Mouse (Mus musculus): ENCODE measurements around the gene Sf3b4. TPM values are rescaled to one million over a fixed set of nuclear protein-coding genes. Genes with fewer than 3 reads are reported as not detected.
A peak's percentile ranks its signal among the peaks of the same experiment; 100 is the strongest.

The Sf3b4 gene
- polyA plus RNA-seq, 1 experiment from 2014 or later = 146 TPM

GRCm38 (mm10) chr3:96180727-96181477 lies 8.8 kb downstream of the Sf3b4 start, which contains the start of gene Sv2a:
TSS of gene Sv2a (plus strand) at chr3:96181151.
- Histone ChIP-seq H3K9ac (replicated peaks; ENCODE audit: low read length) (peak within 1 kb of the TSS; percentile 74), H3K27ac (replicated peaks; ENCODE audit: low read depth, low read length) (peak within 1 kb of the TSS; percentile 82), H3K4me3 (replicated peaks; ENCODE audit: low read depth, low read length) (peak within 1 kb of the TSS; percentile 60), H3K36me3 (ENCODE audit: control insufficient read depth, insufficient read depth, low read length) (peaks cover 36% of the 10 kb centered on the region), H3K27me3 (ENCODE audit: control insufficient read depth, insufficient read depth, low read length) (no peaks in the 10 kb centered on the region), H3K4me1 (ENCODE audit: control insufficient read depth, insufficient read depth, low read length) (peaks cover 28% of the 10 kb centered on the region), H3K9me3 (ENCODE audit: control insufficient read depth, low read length) (no peaks in the 10 kb centered on the region), H3K4me2 (ENCODE audit: low read length) (peak within 1 kb of the TSS; percentile 62)
- ATAC-seq (ENCODE audit: low FRiP score, low TSS enrichment) = peak; percentile 73
- under 1% methylated on average over 19 of the region's 23 CpGs for WGBS
- peak; percentile 86 for DNase-seq

GRCm38 (mm10) chr3:96181510-96182381 lies 9.6 kb downstream of the Sf3b4 start:
- DNase-seq (peak; percentile 56), ATAC-seq (ENCODE audit: low FRiP score, low TSS enrichment) (peak; percentile 57)
- WGBS = 29% methylated on average over 12 of the region's 12 CpGs
- Histone ChIP-seq H3K9ac (replicated peaks; ENCODE audit: low read length) (peak overlapping the region; percentile 74), H3K9me3 (ENCODE audit: control insufficient read depth, low read length) (no peaks in the 10 kb centered on the region), H3K4me3 (replicated peaks; ENCODE audit: low read depth, low read length) (peak overlapping the region; percentile 60), H3K27ac (replicated peaks; ENCODE audit: low read depth, low read length) (peak overlapping the region; percentile 50), H3K4me2 (ENCODE audit: low read length) (peak overlapping the region; percentile 62), H3K27me3 (ENCODE audit: control insufficient read depth, insufficient read depth, low read length) (no peaks in the 10 kb centered on the region), H3K4me1 (ENCODE audit: control insufficient read depth, insufficient read depth, low read length) (peaks cover 28% of the 10 kb centered on the region), H3K36me3 (ENCODE audit: control insufficient read depth, insufficient read depth, low read length) (peaks cover 28% of the 10 kb centered on the region)

- ATAC-seq (ENCODE audit: low FRiP score, low TSS enrichment) = no peak
- Histone ChIP-seq H3K27me3 (ENCODE audit: control insufficient read depth, insufficient read depth, low read length) (no peaks in the 10 kb centered on the region), H3K9me3 (ENCODE audit: control insufficient read depth, low read length) (no peaks in the 10 kb centered on the region), H3K4me1 (ENCODE audit: control insufficient read depth, insufficient read depth, low read length) (peaks cover 28% of the 10 kb centered on the region), H3K9ac (replicated peaks; ENCODE audit: low read length) (peak overlapping the region; percentile 74), H3K36me3 (ENCODE audit: control insufficient read depth, insufficient read depth, low read length) (peaks cover 27% of the 10 kb centered on the region), H3K4me3 (replicated peaks; ENCODE audit: low read depth, low read length) (peak overlapping the region; percentile 60), H3K27ac (replicated peaks; ENCODE audit: low read depth, low read length) (peak overlapping the region; percentile 50; the same call in 1 of the 2 replicates), H3K4me2 (ENCODE audit: low read length) (peak overlapping the region; percentile 62)
- WGBS = 32% methylated on average over 4 of the region's 4 CpGs
- no peak for DNase-seq
Measured at GRCm38 (mm10) chr3:96182382-96182776, 10.2 kb downstream of the Sf3b4 start.

- DNase-seq (no peak), ATAC-seq (ENCODE audit: low FRiP score, low TSS enrichment) (no peak)
- H3K4me1 ChIP-seq (ENCODE audit: control insufficient read depth, insufficient read depth, low read length) = peaks cover 12% of the 10 kb centered on the region
- 74% methylated on average over 12 of the region's 12 CpGs for WGBS
- no peaks in the 10 kb centered on the region for H3K9me3 ChIP-seq (ENCODE audit: control insufficient read depth, low read length)
- H3K4me3 ChIP-seq (replicated peaks; ENCODE audit: low read depth, low read length) = no peak overlapping the region
- H3K4me2 ChIP-seq (ENCODE audit: low read length) = no peak overlapping the region
- H3K27ac ChIP-seq (replicated peaks; ENCODE audit: low read depth, low read length) = no peak overlapping the region
- H3K27me3 ChIP-seq (ENCODE audit: control insufficient read depth, insufficient read depth, low read length) = no peaks in the 10 kb centered on the region
- H3K9ac ChIP-seq (replicated peaks; ENCODE audit: low read length) = no peak overlapping the region
- H3K36me3 ChIP-seq (ENCODE audit: control insufficient read depth, insufficient read depth, low read length) = peaks cover 67% of the 10 kb centered on the region
Measured at GRCm38 (mm10) chr3:96192977-96193376, 20.8 kb downstream of the Sf3b4 start.

- Histone ChIP-seq H3K4me2 (ENCODE audit: low read length) (no peak overlapping the region), H3K27ac (replicated peaks; ENCODE audit: low read depth, low read length) (no peak overlapping the region), H3K9me3 (ENCODE audit: control insufficient read depth, low read length) (no peaks in the 10 kb centered on the region), H3K4me1 (ENCODE audit: control insufficient read depth, insufficient read depth, low read length) (peaks cover 15% of the 10 kb centered on the region), H3K4me3 (replicated peaks; ENCODE audit: low read depth, low read length) (no peak overlapping the region), H3K36me3 (ENCODE audit: control insufficient read depth, insufficient read depth, low read length) (peaks cover 50% of the 10 kb centered on the region), H3K27me3 (ENCODE audit: control insufficient read depth, insufficient read depth, low read length) (no peaks in the 10 kb centered on the region), H3K9ac (replicated peaks; ENCODE audit: low read length) (no peak overlapping the region)
- ATAC-seq (ENCODE audit: low FRiP score, low TSS enrichment) (no peak), DNase-seq (no peak)
- WGBS = 89% methylated on average over 10 of the region's 10 CpGs
Measured at GRCm38 (mm10) chr3:96194966-96195365, 22.8 kb downstream of the Sf3b4 start.

GRCm38 (mm10) chr3:96195616-96196313 lies 23.6 kb downstream of the Sf3b4 start:
- peak overlapping the region; percentile 98 for H3K4me2 ChIP-seq (ENCODE audit: low read length)
- DNase-seq = no peak
- peaks cover 15% of the 10 kb centered on the region for H3K4me1 ChIP-seq (ENCODE audit: control insufficient read depth, insufficient read depth, low read length)
- no peaks in the 10 kb centered on the region for H3K9me3 ChIP-seq (ENCODE audit: control insufficient read depth, low read length)
- ATAC-seq (ENCODE audit: low FRiP score, low TSS enrichment) = no peak
- peaks cover 42% of the 10 kb centered on the region for H3K36me3 ChIP-seq (ENCODE audit: control insufficient read depth, insufficient read depth, low read length)
- H3K27me3 ChIP-seq (ENCODE audit: control insufficient read depth, insufficient read depth, low read length) = no peaks in the 10 kb centered on the region
- H3K27ac ChIP-seq (replicated peaks; ENCODE audit: low read depth, low read length) = no peak overlapping the region
- H3K4me3 ChIP-seq (replicated peaks; ENCODE audit: low read depth, low read length) = peak overlapping the region; percentile 60; the same call in 1 of the 2 replicates
- no peak overlapping the region for H3K9ac ChIP-seq (replicated peaks; ENCODE audit: low read length)
- WGBS = 96% methylated on average over 11 of the region's 11 CpGs

GRCm38 (mm10) chr3:96196437-96197128 lies 24.5 kb downstream of the Sf3b4 start:
- no peak for DNase-seq
- Histone ChIP-seq H3K4me1 (ENCODE audit: control insufficient read depth, insufficient read depth, low read length) (peaks cover 15% of the 10 kb centered on the region), H3K36me3 (ENCODE audit: control insufficient read depth, insufficient read depth, low read length) (peaks cover 35% of the 10 kb centered on the region), H3K4me2 (ENCODE audit: low read length) (peak overlapping the region; percentile 98), H3K27me3 (ENCODE audit: control insufficient read depth, insufficient read depth, low read length) (no peaks in the 10 kb centered on the region), H3K27ac (replicated peaks; ENCODE audit: low read depth, low read length) (peak overlapping the region; percentile 98), H3K9ac (replicated peaks; ENCODE audit: low read length) (peak overlapping the region; percentile 91), H3K9me3 (ENCODE audit: control insufficient read depth, low read length) (no peaks in the 10 kb centered on the region), H3K4me3 (replicated peaks; ENCODE audit: low read depth, low read length) (peak overlapping the region; percentile 60)
- WGBS = 20% methylated on average over 27 of the region's 27 CpGs
- peak; percentile 7; the same call in 1 of the 2 replicates for ATAC-seq (ENCODE audit: low FRiP score, low TSS enrichment)
